Mouse (Mus musculus): ENCODE data around the gene Ephb1.

DNA sequence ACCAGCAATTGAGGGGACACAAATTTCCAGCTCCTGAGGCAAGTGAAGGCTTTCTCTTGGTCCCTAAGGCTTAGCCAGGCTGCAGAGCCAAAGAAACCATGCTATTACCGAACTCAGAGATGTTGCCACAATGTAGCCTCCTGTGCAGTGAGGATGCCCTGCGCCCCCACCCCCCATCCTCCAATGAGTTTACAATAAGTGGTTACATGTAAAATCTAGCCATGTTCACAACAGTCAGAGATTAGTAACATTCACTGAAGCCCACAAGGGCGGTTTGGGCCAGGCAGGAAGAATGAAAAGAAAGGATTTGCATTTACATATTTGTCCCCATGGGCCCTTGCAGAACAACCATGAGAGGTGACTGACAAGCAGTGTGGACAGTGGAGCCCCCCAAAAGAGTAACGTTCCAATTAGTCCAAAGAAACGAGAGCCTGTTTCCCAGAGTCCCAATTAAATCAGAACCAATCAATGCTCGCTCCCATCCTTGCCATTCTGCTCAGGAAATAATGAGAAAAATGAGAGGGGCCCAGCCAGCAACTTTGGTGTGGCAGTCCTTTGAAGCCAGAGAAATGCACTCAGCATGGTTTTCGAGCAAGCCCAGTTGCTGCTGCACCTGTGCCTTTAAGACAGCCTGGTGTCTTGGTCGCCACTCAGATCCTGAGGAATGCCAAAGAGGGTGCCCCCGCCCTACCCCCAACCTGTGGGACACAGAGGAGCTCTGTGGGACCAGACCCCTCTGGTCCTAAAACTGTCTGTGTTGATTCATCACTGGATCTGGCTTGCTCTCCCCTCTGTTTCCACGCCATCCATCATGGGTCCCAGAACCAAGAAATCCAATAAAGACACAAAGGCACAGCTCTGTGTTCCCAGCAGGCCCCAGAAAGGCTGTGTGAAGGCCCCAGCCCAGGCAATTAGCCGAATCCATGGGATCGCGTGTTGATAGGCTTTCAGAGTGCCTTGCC lies 161.5 kb downstream of the Ephb1 start:
- no peak for TF ChIP-seq FLI1 (IDR thresholded peaks at IDR 0.05; ENCODE audit: low read length)
- no peak for TF ChIP-seq GATA1 (IDR thresholded peaks at IDR 0.05; ENCODE audit: borderline replicate concordance, low read length)

All from megakaryocyte, embryonic 14.5 days (primary cell).